Mouse (Mus musculus) hindbrain, embryonic 16.5 days (tissue): Measurements from ENCODE around the gene Vav2. TPM values are rescaled to one million over a fixed set of nuclear protein-coding genes. Genes with fewer than 3 reads are reported as not detected.

ENCODE experiments used
- ATAC-seq: fragments of 200-750 bp; cut with Nextera tagmentation; 2 replicates; pipeline ENCODE4 v1.8.0; 2017; ENCODE audit warnings: moderate TSS enrichment, moderate library complexity
- H3K27ac ChIP-seq: fragments of 300-500 bp; sonication (generic); 2 replicates; pipeline ENCODE4 v1.5.1; 2014; ENCODE audit warnings: low read depth, mild to moderate bottlenecking, control low read depth, low read length, moderate library complexity
- H3K27me3 ChIP-seq: fragments of 300-500 bp; sonication (generic); replicated peaks from 2 replicates; pipeline ENCODE4 v1.6.1; 2014; ENCODE audit warnings: low read length; ENCODE audit not compliant: control insufficient read depth, insufficient read depth
- H3K36me3 ChIP-seq: fragments of 300-500 bp; sonication (generic); 2 replicates; pipeline ENCODE4 v1.6.1; 2014; ENCODE audit warnings: mild to moderate bottlenecking, low read length, moderate library complexity, mixed read lengths; ENCODE audit not compliant: control insufficient read depth, insufficient read depth
- H3K4me1 ChIP-seq: fragments of 300-500 bp; sonication (generic); 2 replicates; pipeline ENCODE4 v1.6.1; 2014; ENCODE audit warnings: low read depth, low read length; ENCODE audit not compliant: control insufficient read depth, insufficient read depth
- H3K4me2 ChIP-seq: fragments of 300-500 bp; sonication (generic); 2 replicates; pipeline ENCODE4 v1.6.1; 2014; ENCODE audit warnings: mild to moderate bottlenecking, low read length, control low read depth, moderate library complexity
- H3K4me3 ChIP-seq: fragments of 300-500 bp; sonication (generic); 2 replicates; pipeline ENCODE4 v1.5.1; 2014; ENCODE audit warnings: mild to moderate bottlenecking, low read length, control low read depth, moderate library complexity
- H3K9ac ChIP-seq: fragments of 300-500 bp; sonication (generic); 2 replicates; pipeline ENCODE4 v1.6.1; 2014; ENCODE audit warnings: low read depth, mild to moderate bottlenecking, control low read depth, low read length, moderate library complexity
- H3K9me3 ChIP-seq: fragments of 300-500 bp; sonication (generic); 2 replicates; pipeline ENCODE4 v1.6.1; 2014; ENCODE audit warnings: mild to moderate bottlenecking, low read length, moderate library complexity; ENCODE audit not compliant: control insufficient read depth
- WGBS: fragments of 180-500 bp; shearing (Covaris S2); extraction: QIAGEN DNeasy Blood & Tissue Kit; methylation state at CpG from one replicate; pipeline ENCODE4 v1.1.7; 2014; 5-methylcytosine and 5-hydroxymethylcytosine counted together
- polyA plus RNA-seq: library from polyadenylated mRNA; unstranded; fragments of >200 nt; fragmentation: Nextera tagmentation; extraction: Ambion mirVana; gene quantifications from 2 replicates; pipeline ENCODE4 v1.2.1, GENCODE M21; 2015

Vav2 gene
- polyA plus RNA-seq, 1 experiment from 2014 or later = 10.4 TPM

DNA sequence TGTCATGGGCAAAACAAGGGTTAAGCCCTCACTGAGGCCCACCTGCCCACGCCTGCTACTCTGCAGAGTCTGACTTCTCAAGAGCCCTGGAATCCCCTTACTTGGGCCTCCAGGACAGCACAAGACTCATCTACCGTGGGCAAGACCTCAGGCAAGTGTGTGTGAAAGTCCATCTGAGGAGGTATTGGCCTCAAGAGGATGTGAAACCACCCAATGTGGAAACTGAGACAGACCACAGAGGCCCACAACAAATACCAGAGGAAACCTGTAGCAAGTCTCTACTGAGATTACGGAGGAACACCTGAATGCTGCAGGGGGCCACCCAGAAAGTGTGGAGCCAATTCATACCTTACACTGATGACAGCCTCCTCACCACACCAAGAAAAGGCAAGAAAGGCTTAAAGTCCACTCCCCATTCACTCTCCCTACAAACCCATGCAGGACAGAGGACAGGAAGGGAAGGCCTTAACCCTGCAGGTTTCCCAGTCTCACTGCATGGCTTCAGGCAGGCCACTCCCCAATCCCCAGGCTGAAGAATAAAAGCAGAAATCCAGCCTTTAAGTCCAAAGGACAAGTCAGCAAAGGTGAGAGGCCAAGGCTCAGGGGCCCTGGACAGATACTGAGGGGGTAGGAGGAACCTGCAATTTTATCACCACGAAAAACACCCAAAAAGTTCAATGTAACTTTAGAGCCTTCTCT is 42.6 kb upstream of the Vav2 start:
- ATAC-seq = no peak
- H3K36me3 ChIP-seq = peaks cover 3% of the 10 kb centered on the region
- no peak overlapping the region for H3K9ac ChIP-seq
- peaks cover 46% of the 10 kb centered on the region for H3K4me1 ChIP-seq
- no peaks in the 10 kb centered on the region for H3K9me3 ChIP-seq
- no peak overlapping the region for H3K4me3 ChIP-seq
- H3K27me3 ChIP-seq = no peaks in the 10 kb centered on the region
- WGBS = 75% methylated on average over 4 of the region's 4 CpGs
- H3K27ac ChIP-seq = no peak overlapping the region
- no peak overlapping the region for H3K4me2 ChIP-seq

DNA sequence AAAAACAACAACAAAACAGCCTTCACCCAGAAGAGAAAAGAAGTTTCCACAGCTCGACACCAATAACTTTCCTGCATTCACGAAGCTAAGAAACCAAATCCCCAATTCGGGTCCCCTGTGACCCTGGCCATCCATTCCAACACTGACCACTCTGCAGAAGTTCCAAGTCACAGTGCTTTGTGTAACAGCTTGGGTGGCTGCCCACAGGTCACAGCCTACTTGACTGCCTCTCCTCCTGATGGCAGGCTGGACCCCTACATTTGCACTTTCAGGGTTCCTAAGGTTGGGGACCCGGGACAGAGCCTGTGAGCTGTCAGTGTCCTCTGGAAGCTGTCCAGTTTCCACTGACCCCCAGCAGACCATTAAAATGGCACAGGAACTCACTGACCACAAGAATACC is 36.1 kb upstream of the Vav2 start:
- Histone ChIP-seq H3K27ac (no peak overlapping the region), H3K4me3 (no peak overlapping the region), H3K4me1 (no peaks in the 10 kb centered on the region), H3K9me3 (no peaks in the 10 kb centered on the region), H3K9ac (no peak overlapping the region), H3K36me3 (peaks cover 29% of the 10 kb centered on the region), H3K4me2 (no peak overlapping the region), H3K27me3 (no peaks in the 10 kb centered on the region)
- 90% methylated on average over 4 of the region's 4 CpGs for WGBS
- ATAC-seq = no peak

DNA sequence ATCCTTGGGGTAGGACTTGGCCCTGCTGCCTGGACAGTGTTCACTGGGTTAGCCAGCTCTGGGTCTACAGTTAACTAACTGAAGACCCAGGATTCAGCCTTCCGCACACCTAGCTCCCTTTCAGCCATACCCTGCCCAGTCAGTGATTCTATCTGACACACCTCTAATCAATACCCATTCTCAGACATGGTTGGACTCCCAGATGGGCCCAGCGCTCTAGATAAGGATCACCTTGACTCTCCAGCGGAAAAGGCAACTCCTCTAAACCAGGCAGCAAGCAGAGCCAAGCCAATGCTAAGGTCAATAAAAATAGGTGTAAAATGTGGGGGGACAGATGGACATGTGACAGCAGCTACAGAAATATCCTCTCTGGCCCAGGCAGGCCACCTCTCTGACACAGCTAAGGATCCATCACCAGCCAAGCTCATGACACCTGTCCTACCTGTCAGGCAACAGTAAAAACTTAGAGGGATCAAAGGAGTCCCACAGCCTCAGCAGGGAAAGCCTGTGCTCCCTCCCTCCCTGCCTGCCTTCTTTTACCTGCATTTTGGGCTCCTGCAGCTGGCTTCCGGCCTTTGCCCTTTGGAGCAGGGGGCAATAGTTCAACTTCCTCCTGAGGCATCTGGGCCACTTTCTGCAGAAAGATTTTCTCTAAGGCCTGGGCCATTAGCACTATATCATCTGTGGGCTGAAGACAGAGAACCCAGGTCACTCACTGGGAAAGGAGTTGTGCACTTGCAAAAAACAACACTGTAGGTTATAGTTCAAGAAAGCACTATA is 35.2 kb upstream of the Vav2 start:
- peaks cover 29% of the 10 kb centered on the region for H3K36me3 ChIP-seq
- no peak for ATAC-seq
- 93% methylated on average over 4 of the region's 4 CpGs for WGBS

DNA sequence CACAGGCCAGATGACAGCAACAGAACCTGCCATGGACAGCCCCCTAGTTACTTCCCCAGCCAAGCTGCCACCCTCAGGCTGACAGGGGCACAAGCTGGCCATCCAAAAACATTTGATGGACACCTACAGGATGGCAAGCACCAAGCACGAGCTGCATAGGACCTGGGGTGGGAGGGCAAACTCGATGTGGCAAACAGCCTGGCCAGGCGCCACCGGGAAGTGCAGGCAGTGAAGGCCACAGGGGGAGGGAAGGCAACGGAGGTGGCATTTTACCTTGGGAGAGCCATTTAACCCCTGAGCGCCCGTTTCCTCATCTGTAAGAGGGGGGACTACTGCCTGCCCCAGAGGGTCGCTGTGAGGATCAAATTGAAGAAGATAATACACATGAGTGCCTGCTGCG is 33.8 kb upstream of the Vav2 start:
- no peak overlapping the region for H3K4me3 ChIP-seq
- peaks cover 36% of the 10 kb centered on the region for H3K36me3 ChIP-seq
- no peak overlapping the region for H3K27ac ChIP-seq
- no peaks in the 10 kb centered on the region for H3K9me3 ChIP-seq
- H3K27me3 ChIP-seq = no peaks in the 10 kb centered on the region
- ATAC-seq = no peak
- H3K4me2 ChIP-seq = no peak overlapping the region
- no peaks in the 10 kb centered on the region for H3K4me1 ChIP-seq
- WGBS = 71% methylated on average over 9 of the region's 9 CpGs
- H3K9ac ChIP-seq = no peak overlapping the region

More for the DNA sequence above, 35.2 kb upstream of the Vav2 start:
- Histone ChIP-seq H3K4me1 (no peaks in the 10 kb centered on the region), H3K27me3 (no peaks in the 10 kb centered on the region), H3K9ac (no peak overlapping the region), H3K27ac (no peak overlapping the region), H3K4me3 (no peak overlapping the region), H3K9me3 (no peaks in the 10 kb centered on the region), H3K4me2 (no peak overlapping the region)

DNA sequence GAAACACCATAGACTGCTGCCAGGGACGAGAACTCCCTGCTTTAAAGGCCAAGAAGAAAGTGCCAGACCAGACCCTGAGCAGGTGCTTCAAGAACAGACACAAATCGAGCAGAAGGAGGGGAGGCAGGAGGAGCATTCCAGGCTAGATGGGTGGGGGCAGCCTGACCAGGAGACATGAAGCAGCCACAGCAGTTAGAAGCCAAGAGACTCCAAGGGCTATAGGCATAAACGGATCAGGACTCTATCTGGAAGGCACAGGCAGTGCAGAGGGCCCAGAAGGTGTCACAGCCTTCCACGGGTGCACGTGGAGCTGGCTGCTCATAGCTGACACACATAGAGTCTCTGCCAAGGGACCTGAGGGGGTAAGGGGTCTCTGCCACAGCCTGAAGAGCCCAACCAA is 33.3 kb upstream of the Vav2 start:
- WGBS = 86% methylated on average over 5 of the region's 5 CpGs
- no peaks in the 10 kb centered on the region for H3K4me1 ChIP-seq
- H3K9ac ChIP-seq = no peak overlapping the region
- no peak overlapping the region for H3K27ac ChIP-seq
- H3K9me3 ChIP-seq = no peaks in the 10 kb centered on the region
- H3K4me3 ChIP-seq = no peak overlapping the region
- ATAC-seq = no peak
- no peak overlapping the region for H3K4me2 ChIP-seq
- H3K36me3 ChIP-seq = peaks cover 38% of the 10 kb centered on the region
- no peaks in the 10 kb centered on the region for H3K27me3 ChIP-seq

DNA sequence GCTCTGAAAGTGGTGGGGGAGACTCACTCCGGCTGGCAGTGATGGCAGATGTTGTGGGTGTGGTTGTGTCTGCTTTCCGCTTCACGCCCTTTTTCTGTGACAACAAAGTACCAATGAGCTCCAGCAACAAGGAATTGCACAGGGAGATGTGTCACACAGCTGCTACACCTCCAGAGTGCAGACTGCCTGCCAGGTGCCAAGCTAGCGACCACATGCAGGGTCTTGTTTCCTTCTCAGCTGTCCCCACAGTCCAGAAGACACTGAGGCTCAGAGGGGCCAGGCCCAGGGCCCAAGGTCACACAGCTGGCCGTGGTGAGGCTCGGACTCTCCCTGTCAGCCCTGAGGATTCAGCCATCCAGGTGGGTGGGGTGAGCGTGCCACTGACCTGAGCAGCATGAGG is 32.9 kb upstream of the Vav2 start:
- Histone ChIP-seq H3K27ac (no peak overlapping the region), H3K4me3 (no peak overlapping the region), H3K36me3 (peaks cover 38% of the 10 kb centered on the region), H3K4me2 (no peak overlapping the region), H3K9ac (no peak overlapping the region), H3K27me3 (no peaks in the 10 kb centered on the region), H3K4me1 (no peaks in the 10 kb centered on the region), H3K9me3 (no peaks in the 10 kb centered on the region)
- WGBS = 84% methylated on average over 7 of the region's 7 CpGs
- ATAC-seq = no peak

DNA sequence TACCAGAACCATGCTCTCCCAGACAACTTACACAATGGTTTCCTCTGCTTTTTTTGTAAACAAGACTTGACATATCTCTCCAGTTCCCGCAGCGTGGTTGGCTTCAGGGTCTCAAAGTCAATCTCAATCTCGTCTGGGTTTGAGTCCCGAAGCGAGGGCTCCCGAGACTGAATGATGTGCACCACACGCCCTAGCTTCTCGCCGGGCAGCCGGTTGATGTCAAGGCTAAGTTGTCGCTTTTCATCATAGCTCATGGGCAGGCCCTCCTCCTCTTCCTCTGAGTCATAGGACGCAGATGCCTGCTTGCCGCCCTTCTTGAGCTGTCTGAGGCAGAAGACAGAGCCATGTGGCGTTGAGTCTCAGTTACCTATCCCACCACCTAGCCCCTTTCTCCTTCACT is 23.4 kb upstream of the Vav2 start:
- H3K27ac ChIP-seq = no peak overlapping the region
- H3K4me1 ChIP-seq = no peaks in the 10 kb centered on the region
- no peak for ATAC-seq
- 91% methylated on average over 14 of the region's 14 CpGs for WGBS
- peaks cover 65% of the 10 kb centered on the region for H3K36me3 ChIP-seq
- H3K4me3 ChIP-seq = no peak overlapping the region
- H3K4me2 ChIP-seq = no peak overlapping the region
- H3K27me3 ChIP-seq = no peaks in the 10 kb centered on the region
- no peak overlapping the region for H3K9ac ChIP-seq
- no peaks in the 10 kb centered on the region for H3K9me3 ChIP-seq

DNA sequence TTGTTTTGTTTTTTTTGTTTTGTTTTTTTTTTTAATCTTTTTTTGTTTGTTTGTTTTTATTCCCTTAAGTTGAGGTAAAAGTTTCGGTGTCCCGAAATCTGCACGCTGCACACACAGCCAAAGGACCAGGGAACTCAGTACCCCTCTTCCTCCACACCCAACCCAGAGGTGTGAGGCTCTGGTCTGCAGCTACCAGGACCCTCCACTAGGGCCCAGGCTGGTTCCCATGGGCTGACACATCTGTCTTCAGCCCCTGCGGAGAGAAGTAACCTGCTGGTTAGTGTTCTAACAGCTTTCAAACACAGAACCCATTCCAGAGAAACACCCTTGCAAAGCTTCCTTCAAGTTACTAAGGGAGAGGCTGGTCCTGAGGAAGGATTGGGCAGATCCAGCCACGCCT is 20.9 kb upstream of the Vav2 start:
- no peak overlapping the region for H3K4me3 ChIP-seq
- H3K4me1 ChIP-seq = peaks cover 12% of the 10 kb centered on the region
- H3K27me3 ChIP-seq = no peaks in the 10 kb centered on the region
- H3K9me3 ChIP-seq = no peaks in the 10 kb centered on the region
- no peak overlapping the region for H3K9ac ChIP-seq
- WGBS = 86% methylated on average over 5 of the region's 5 CpGs
- H3K4me2 ChIP-seq = no peak overlapping the region
- ATAC-seq = no peak
- no peak overlapping the region for H3K27ac ChIP-seq
- peaks cover 48% of the 10 kb centered on the region for H3K36me3 ChIP-seq

GRCm38 (mm10) chr2:27446812-27447211 is 20.0 kb upstream of the Vav2 start:
- H3K4me3 ChIP-seq = no peak overlapping the region
- no peak overlapping the region for H3K27ac ChIP-seq
- H3K9ac ChIP-seq = no peak overlapping the region
- ATAC-seq = no peak
- WGBS = 94% methylated on average over 8 of the region's 8 CpGs
- no peaks in the 10 kb centered on the region for H3K27me3 ChIP-seq
- H3K4me2 ChIP-seq = no peak overlapping the region
- peaks cover 40% of the 10 kb centered on the region for H3K36me3 ChIP-seq
- no peaks in the 10 kb centered on the region for H3K9me3 ChIP-seq
- H3K4me1 ChIP-seq = peaks cover 13% of the 10 kb centered on the region
